Mouse (Mus musculus): ENCODE measurements around the gene Adamts7. TPM values are rescaled to one million over a fixed set of nuclear protein-coding genes. Genes with fewer than 3 reads are reported as not detected.

The Adamts7 gene
- polyA plus RNA-seq, 1 experiment from 2014 or later = 8.0 TPM

GRCm38 (mm10) chr9:90162243-90162925 lies 485 bp upstream of the Adamts7 start:
- H3K9me3 ChIP-seq (replicated peaks) = 0 out of 2 replicates have a peak, but pooled peaks cover 3% of the 10 kb centered on the region
- H3K36me3 ChIP-seq = 0 out of 2 replicates have a peak, but pooled peaks cover 2% of the 10 kb centered on the region
- peaks cover 25% of the 10 kb centered on the region for H3K4me1 ChIP-seq
- no peaks in the 10 kb centered on the region for H3K27me3 ChIP-seq (replicated peaks)
- H3K4me3 ChIP-seq (replicated peaks) = peak overlapping the region; percentile 85
- WGBS = 13% methylated on average over 18 of the region's 29 CpGs
- H3K4me2 ChIP-seq = peak overlapping the region; percentile 95
- 0 out of 2 replicates have a peak overlapping the region, but pooled peaks have one; percentile 28 for H3K27ac ChIP-seq (replicated peaks)
- peak; percentile 77 for ATAC-seq (ENCODE audit: low FRiP score)
- H3K9ac ChIP-seq (replicated peaks) = peak overlapping the region; percentile 74

- under 1% methylated on average over 18 of the region's 18 CpGs for WGBS
- peak overlapping the region; percentile 74 for H3K9ac ChIP-seq (replicated peaks)
- no peaks in the 10 kb centered on the region for H3K27me3 ChIP-seq (replicated peaks)
- H3K4me1 ChIP-seq = peaks cover 25% of the 10 kb centered on the region
- H3K9me3 ChIP-seq (replicated peaks) = 0 out of 2 replicates have a peak, but pooled peaks cover 3% of the 10 kb centered on the region
- H3K36me3 ChIP-seq = 0 out of 2 replicates have a peak, but pooled peaks cover 2% of the 10 kb centered on the region
- peak; percentile 58 for ATAC-seq (ENCODE audit: low FRiP score)
- peak overlapping the region; percentile 95 for H3K4me2 ChIP-seq
- H3K4me3 ChIP-seq (replicated peaks) = peak overlapping the region; percentile 85
- H3K27ac ChIP-seq (replicated peaks) = peak overlapping the region; percentile 75
These were observed 853 bp downstream of the Adamts7 start for GRCm38 (mm10) chr9:90163749-90164095.

GRCm38 (mm10) chr9:90164670-90165453 lies 2.0 kb downstream of the Adamts7 start:
- Histone ChIP-seq H3K4me3 (replicated peaks) (peak overlapping the region; percentile 85; the same call in 1 of the 2 replicates), H3K27ac (replicated peaks) (no peak overlapping the region), H3K9ac (replicated peaks) (no peak overlapping the region), H3K4me1 (peaks cover 25% of the 10 kb centered on the region), H3K9me3 (replicated peaks) (0 out of 2 replicates have a peak, but pooled peaks cover 3% of the 10 kb centered on the region), H3K4me2 (peak overlapping the region; percentile 95), H3K27me3 (replicated peaks) (no peaks in the 10 kb centered on the region), H3K36me3 (no peaks in the 10 kb centered on the region)
- WGBS = 63% methylated on average over 4 of the region's 4 CpGs
- no peak for ATAC-seq (ENCODE audit: low FRiP score)

- WGBS = 92% methylated on average over 4 of the region's 4 CpGs
- H3K4me2 ChIP-seq = no peak overlapping the region
These were observed 2.7 kb downstream of the Adamts7 start for GRCm38 (mm10) chr9:90165590-90165989.

GRCm38 (mm10) chr9:90166615-90167014 lies 3.7 kb downstream of the Adamts7 start:
- peaks cover 3% of the 10 kb centered on the region; the same call in 1 of the 2 replicates for H3K36me3 ChIP-seq
- H3K27ac ChIP-seq (replicated peaks) = no peak overlapping the region
- no peaks in the 10 kb centered on the region for H3K9me3 ChIP-seq (replicated peaks)
- no peaks in the 10 kb centered on the region for H3K27me3 ChIP-seq (replicated peaks)
- H3K4me3 ChIP-seq (replicated peaks) = no peak overlapping the region
- 69% methylated on average over 5 of the region's 5 CpGs for WGBS
- no peak overlapping the region for H3K9ac ChIP-seq (replicated peaks)
- no peak for ATAC-seq (ENCODE audit: low FRiP score)
- no peak overlapping the region for H3K4me2 ChIP-seq
- H3K4me1 ChIP-seq = peaks cover 25% of the 10 kb centered on the region

More at GRCm38 (mm10) chr9:90165590-90165989, 2.7 kb downstream of the Adamts7 start:
- Histone ChIP-seq H3K27me3 (replicated peaks) (no peaks in the 10 kb centered on the region), H3K36me3 (no peaks in the 10 kb centered on the region), H3K9ac (replicated peaks) (no peak overlapping the region), H3K9me3 (replicated peaks) (no peaks in the 10 kb centered on the region), H3K4me1 (peaks cover 25% of the 10 kb centered on the region), H3K27ac (replicated peaks) (no peak overlapping the region), H3K4me3 (replicated peaks) (no peak overlapping the region)
- ATAC-seq (ENCODE audit: low FRiP score) = no peak

- H3K4me3 ChIP-seq (replicated peaks) = no peak overlapping the region
- H3K27me3 ChIP-seq (replicated peaks) = no peaks in the 10 kb centered on the region
- H3K9me3 ChIP-seq (replicated peaks) = no peaks in the 10 kb centered on the region
- H3K9ac ChIP-seq (replicated peaks) = no peak overlapping the region
- H3K36me3 ChIP-seq = peaks cover 34% of the 10 kb centered on the region
- 63% methylated on average over 4 of the region's 4 CpGs for WGBS
- no peak overlapping the region for H3K4me2 ChIP-seq
- peaks cover 7% of the 10 kb centered on the region; the same call in 1 of the 2 replicates for H3K4me1 ChIP-seq
- ATAC-seq (ENCODE audit: low FRiP score) = no peak
- no peak overlapping the region for H3K27ac ChIP-seq (replicated peaks)
These were observed 7.1 kb downstream of the Adamts7 start for GRCm38 (mm10) chr9:90169965-90170364.

GRCm38 (mm10) chr9:90171421-90171820 lies 8.6 kb downstream of the Adamts7 start:
- ATAC-seq (ENCODE audit: low FRiP score) = no peak
- WGBS = 98% methylated on average over 19 of the region's 19 CpGs

GRCm38 (mm10) chr9:90172528-90173321 lies 9.9 kb downstream of the Adamts7 start:
- H3K9me3 ChIP-seq (replicated peaks) = no peaks in the 10 kb centered on the region
- H3K4me3 ChIP-seq (replicated peaks) = no peak overlapping the region
- H3K27ac ChIP-seq (replicated peaks) = no peak overlapping the region
- 76% methylated on average over 8 of the region's 8 CpGs for WGBS
- H3K9ac ChIP-seq (replicated peaks) = no peak overlapping the region
- no peak overlapping the region for H3K4me2 ChIP-seq
- ATAC-seq (ENCODE audit: low FRiP score) = no peak
- no peaks in the 10 kb centered on the region for H3K4me1 ChIP-seq
- no peaks in the 10 kb centered on the region for H3K27me3 ChIP-seq (replicated peaks)
- H3K36me3 ChIP-seq = peaks cover 47% of the 10 kb centered on the region

More at GRCm38 (mm10) chr9:90171421-90171820, 8.6 kb downstream of the Adamts7 start:
- no peaks in the 10 kb centered on the region for H3K27me3 ChIP-seq (replicated peaks)
- H3K27ac ChIP-seq (replicated peaks) = no peak overlapping the region
- no peaks in the 10 kb centered on the region for H3K9me3 ChIP-seq (replicated peaks)
- peaks cover 40% of the 10 kb centered on the region for H3K36me3 ChIP-seq
- no peak overlapping the region for H3K9ac ChIP-seq (replicated peaks)
- no peaks in the 10 kb centered on the region for H3K4me1 ChIP-seq
- no peak overlapping the region for H3K4me2 ChIP-seq
- H3K4me3 ChIP-seq (replicated peaks) = no peak overlapping the region

GRCm38 (mm10) chr9:90173330-90173729 lies 10.5 kb downstream of the Adamts7 start:
- H3K27me3 ChIP-seq (replicated peaks) = no peaks in the 10 kb centered on the region
- no peak overlapping the region for H3K9ac ChIP-seq (replicated peaks)
- H3K36me3 ChIP-seq = peaks cover 53% of the 10 kb centered on the region
- H3K27ac ChIP-seq (replicated peaks) = no peak overlapping the region
- H3K4me2 ChIP-seq = no peak overlapping the region
- H3K4me3 ChIP-seq (replicated peaks) = no peak overlapping the region
- ATAC-seq (ENCODE audit: low FRiP score) = no peak
- no peaks in the 10 kb centered on the region for H3K4me1 ChIP-seq
- no peaks in the 10 kb centered on the region for H3K9me3 ChIP-seq (replicated peaks)
- 83% methylated on average over 3 of the region's 3 CpGs for WGBS

GRCm38 (mm10) chr9:90179409-90179808 lies 16.5 kb downstream of the Adamts7 start:
- WGBS = 89% methylated on average over 5 of the region's 5 CpGs
- Histone ChIP-seq H3K36me3 (peaks cover 40% of the 10 kb centered on the region), H3K27ac (replicated peaks) (no peak overlapping the region), H3K4me1 (peaks cover 5% of the 10 kb centered on the region; the same call in 1 of the 2 replicates), H3K9ac (replicated peaks) (no peak overlapping the region), H3K4me2 (no peak overlapping the region), H3K4me3 (replicated peaks) (no peak overlapping the region), H3K9me3 (replicated peaks) (no peaks in the 10 kb centered on the region), H3K27me3 (replicated peaks) (no peaks in the 10 kb centered on the region)
- ATAC-seq (ENCODE audit: low FRiP score) = no peak

- WGBS = 77% methylated on average over 6 of the region's 6 CpGs
- Histone ChIP-seq H3K36me3 (peaks cover 30% of the 10 kb centered on the region), H3K4me2 (no peak overlapping the region), H3K4me3 (replicated peaks) (no peak overlapping the region), H3K27me3 (replicated peaks) (no peaks in the 10 kb centered on the region), H3K4me1 (peaks cover 5% of the 10 kb centered on the region; the same call in 1 of the 2 replicates), H3K9me3 (replicated peaks) (no peaks in the 10 kb centered on the region), H3K27ac (replicated peaks) (no peak overlapping the region), H3K9ac (replicated peaks) (no peak overlapping the region)
- no peak for ATAC-seq (ENCODE audit: low FRiP score)
These were observed 19.0 kb downstream of the Adamts7 start for GRCm38 (mm10) chr9:90181656-90182388.

All from neural tube, embryonic 15.5 days (tissue).